Mouse (Mus musculus) embryonic fibroblast, embryonic 13.5 days (primary cell): Measurements from ENCODE around the gene Cd247.

Source experiments
- CTCF ChIP-seq: IDR thresholded peaks from 2 replicates; pipeline ENCODE4 v1.5.1; 2011; ENCODE audit warnings: mild to moderate bottlenecking, control low read depth, low read length, moderate library complexity, borderline replicate concordance; ENCODE audit not compliant: insufficient read depth
- POLR2A ChIP-seq: IDR thresholded peaks from 2 replicates; pipeline ENCODE4 v1.6.1; 2011; ENCODE audit warnings: low read depth, mild to moderate bottlenecking, control low read depth, low read length, moderate library complexity

DNA sequence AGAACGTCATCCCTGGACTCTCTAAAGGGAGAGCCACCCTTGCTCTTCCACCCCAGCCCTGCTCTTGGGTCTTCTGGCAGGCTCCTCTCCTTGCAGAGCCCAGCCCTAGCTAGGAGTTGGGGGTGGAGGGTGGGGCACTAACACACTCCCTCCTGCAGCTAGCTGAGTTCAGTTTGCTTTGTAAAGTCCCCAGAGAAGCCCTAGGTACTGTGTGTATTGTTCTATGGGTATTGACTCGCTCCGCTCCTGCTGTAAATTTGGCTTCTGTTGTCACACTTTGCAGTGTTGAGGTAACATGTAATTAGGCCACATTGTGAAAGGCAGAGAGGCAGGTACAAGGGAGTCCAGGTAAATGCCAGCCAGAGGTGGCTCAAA, 72.7 kb downstream of the Cd247 start:
- TF ChIP-seq CTCF (no peak), POLR2A (no peak)
